In the genomic region with DNA sequence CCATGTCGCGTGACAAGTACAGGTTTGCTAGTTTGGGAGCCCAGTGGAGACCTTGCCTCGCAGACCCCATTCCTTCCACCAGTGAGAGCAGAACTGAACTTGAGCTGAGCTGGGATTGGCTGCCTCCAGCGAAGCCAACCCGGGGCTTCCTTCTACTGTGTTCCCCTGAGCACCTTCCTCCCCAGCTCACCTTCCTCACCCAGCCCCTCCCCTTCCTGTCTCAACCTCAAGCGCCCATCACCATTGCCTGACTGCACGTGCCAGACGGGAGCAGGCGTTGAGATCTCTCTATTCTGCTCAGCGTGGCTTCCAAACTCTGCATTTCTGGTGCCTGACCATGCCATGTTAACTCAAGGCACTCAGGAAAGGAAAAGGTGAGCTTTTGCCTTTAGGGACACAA, we compare ENCODE assay signal across 29 mouse cellular contexts. TPM values are rescaled to one million over a fixed set of nuclear protein-coding genes. Genes with fewer than 3 reads are reported as not detected.
DNase-seq lines count a peak whose midpoint lies in the region; ATAC-seq and TF ChIP-seq lines count a peak whose summit lies in the region.
"Had no signal": no experiment of that assay in that cellular context is flagged by ENCODE, and none has a peak within 500 bp of the region (broad histone marks: within the 10 kb centered on the region; RNA-seq: fewer than 3 reads in every experiment).

No protein-coding gene starts in this region.

- no peak overlapping the region for H3K4me3 ChIP-seq in thymus, adult 2 months (ENCODE audit: control insufficient read depth, insufficient read depth, low read length)
- no peak overlapping the region for H3K4me3 ChIP-seq in liver, embryonic 12.5 days
- H3K4me3 ChIP-seq in layer of hippocampus, adult 2 months = no peak overlapping the region
- H3K4me3 ChIP-seq: embryonic facial prominence, embryonic 15.5 days; erythroblast, embryonic 14.5 days; forebrain, embryonic 10.5 days; forebrain, embryonic 15.5 days; heart, adult 2 months; heart, embryonic 15.5 days; hindbrain, embryonic 13.5 days had no signal

- 0 out of 2 replicates have a peak, but pooled peaks have one; percentile 38 for TF ChIP-seq POLR2A in thymus, adult 2 months (IDR thresholded peaks at IDR 0.05; ENCODE audit: control insufficient read depth, extremely low read depth, insufficient read depth, low read length, poor library complexity)

- H3K4me1 ChIP-seq in thymus, adult 2 months (replicated peaks; ENCODE audit: control insufficient read depth, insufficient read depth, low read length) = peaks cover 9% of the 10 kb centered on the region
- H3K4me1 ChIP-seq in liver, embryonic 12.5 days = no peaks in the 10 kb centered on the region
- H3K4me1 ChIP-seq: forebrain, embryonic 15.5 days; heart, embryonic 15.5 days had no signal

- peak; percentile 2 for DNase-seq in embryo, embryonic 10 days (ENCODE audit: low spot score)
- DNase-seq in embryo, embryonic 11 days = no peak
- DNase-seq in R1 (ENCODE audit: low read depth, low spot score) = peak; percentile 39
- DNase-seq in thymus, adult 2 months = peak; percentile 72
- peak; percentile 72 for DNase-seq in thymus, postnatal 25 days
- DNase-seq in neural tube, embryonic 10.5 days (ENCODE audit: extremely low spot score, low spot score) = no peak
- no peak for DNase-seq in layer of hippocampus, adult 2 months (ENCODE audit: low spot score in 2 of 2)
- DNase-seq: adrenal gland, adult 2 months; adrenal gland, postnatal 25 days; cerebellum, adult 18-20 months; cerebellum, adult 9-11 months; cerebellum, postnatal 36 days; gastrocnemius, postnatal 14 days; heart, adult 2 months; heart, postnatal 14 days had no signal

- no peaks in the 10 kb centered on the region for H3K36me3 ChIP-seq in thymus, adult 2 months (ENCODE audit: control insufficient read depth, insufficient read depth, low read length)
- no peaks in the 10 kb centered on the region for H3K36me3 ChIP-seq in liver, embryonic 12.5 days
- H3K36me3 ChIP-seq: embryonic facial prominence, embryonic 15.5 days; forebrain, embryonic 10.5 days; forebrain, embryonic 15.5 days; G1E; heart, embryonic 15.5 days; hindbrain, embryonic 13.5 days had no signal

- H3K27me3 ChIP-seq in thymus, adult 2 months (ENCODE audit: control insufficient read depth, insufficient read depth, low read length) = no peaks in the 10 kb centered on the region
- peaks cover 50% of the 10 kb centered on the region for H3K27me3 ChIP-seq in liver, embryonic 12.5 days (replicated peaks)

- 34% methylated on average over 10 of the region's 10 CpGs for WGBS in thymus, adult 2 months
- WGBS in liver, embryonic 12.5 days (ENCODE audit: insufficient replicate concordance) = 42% methylated on average over 10 of the region's 10 CpGs

- no peak for ATAC-seq in liver, embryonic 12.5 days
- ATAC-seq: forebrain, embryonic 15.5 days; hindbrain, postnatal 0 days had no signal

- H3K9me3 ChIP-seq in liver, embryonic 12.5 days (replicated peaks) = no peaks in the 10 kb centered on the region
- H3K9me3 ChIP-seq: embryonic facial prominence, embryonic 15.5 days; forebrain, embryonic 10.5 days; forebrain, embryonic 15.5 days; G1E; heart, embryonic 15.5 days; hindbrain, embryonic 13.5 days had no signal

- no peak overlapping the region for H3K9ac ChIP-seq in liver, embryonic 12.5 days
- H3K9ac ChIP-seq: embryonic facial prominence, embryonic 15.5 days; forebrain, embryonic 15.5 days; heart, embryonic 15.5 days; hindbrain, embryonic 13.5 days had no signal

- H3K27ac ChIP-seq in thymus, adult 2 months (ENCODE audit: control insufficient read depth, insufficient read depth, low read length) = no peak overlapping the region
- H3K27ac ChIP-seq in liver, embryonic 12.5 days = no peak overlapping the region
- H3K27ac ChIP-seq in layer of hippocampus, adult 2 months = no peak overlapping the region
- H3K27ac ChIP-seq: embryonic facial prominence, embryonic 15.5 days; forebrain, embryonic 10.5 days; forebrain, embryonic 15.5 days; heart, adult 2 months; heart, embryonic 15.5 days; hindbrain, embryonic 13.5 days; hindbrain, postnatal 0 days had no signal

- H3K4me2 ChIP-seq in liver, embryonic 12.5 days = no peak overlapping the region
- H3K4me2 ChIP-seq: embryonic facial prominence, embryonic 15.5 days; forebrain, embryonic 15.5 days; heart, embryonic 11.5 days; heart, embryonic 15.5 days; hindbrain, embryonic 13.5 days had no signal

- no peak for TF ChIP-seq CTCF in thymus, adult 2 months (IDR thresholded peaks at IDR 0.05; ENCODE audit: borderline replicate concordance, control insufficient read depth, extremely low read depth, insufficient read depth, low read length, poor library complexity)
- no peak for TF ChIP-seq CTCF in layer of hippocampus, adult 2 months (conservative IDR thresholded peaks at IDR 0.05)

RNA-seq across cellular contexts. Expression of a gene that starts 15.5 kb away (rescaled TPM):
- 0.26 and 0.33 TPM in 2 replicates for polyA plus RNA-seq in thymus, adult 2 months (2012; rRNA removed)
- polyA plus RNA-seq in liver, embryonic 12.5 days (2016; fragmentation: Nextera tagmentation; extraction: Ambion mirVana) = not detected in 2 replicates
- not detected for total RNA-seq in layer of hippocampus, adult 2 months (2021)
- total RNA-seq: adrenal gland, adult 2 months; adrenal gland, postnatal 25 days; G1E; gastrocnemius, adult 18-20 months; gastrocnemius, postnatal 14 days; heart, adult 2 months; heart, postnatal 14 days; hematopoietic stem cell, adult 5-6 weeks had no signal
- polyA plus RNA-seq: C2C12; erythroblast, embryonic 14.5 days; frontal cortex, adult 2 months; G1E; heart, adult 2 months had no signal

RNA-seq across cellular contexts. Expression of a gene that starts 22.2 kb away (rescaled TPM):
- polyA plus RNA-seq in thymus, adult 2 months (2012; rRNA removed) = 146 and 167 TPM in 2 replicates
- 13.7 and 14.8 TPM in 2 replicates for polyA plus RNA-seq in liver, embryonic 12.5 days (2016; fragmentation: Nextera tagmentation; extraction: Ambion mirVana)
- 1 to 10 TPM; 7.3 to 9.7 TPM for total RNA-seq in layer of hippocampus, adult 2 months (2021)

RNA-seq across cellular contexts. Expression of a gene that starts 56.4 kb away (rescaled TPM):
- 71.2 and 74.2 TPM in 2 replicates for polyA plus RNA-seq in thymus, adult 2 months (2012; rRNA removed)
- 34.8 and 37.9 TPM in 2 replicates for polyA plus RNA-seq in liver, embryonic 12.5 days (2016; fragmentation: Nextera tagmentation; extraction: Ambion mirVana)
- total RNA-seq in layer of hippocampus, adult 2 months (2021) = 100 to 1,000 TPM; 166 to 170 TPM

Comparison
In these comparisons a context has a peak if more than half of its experiments do, and no peak if none do; other contexts are left out.
1. DNase-seq: peak in embryo, embryonic 10 days (single experiment), R1 (single experiment), thymus, adult 2 months (single experiment) and thymus, postnatal 25 days (single experiment); none in embryo, embryonic 11 days (single experiment), neural tube, embryonic 10.5 days (single experiment) and layer of hippocampus, adult 2 months (0 of 2).